Mouse (Mus musculus) liver, adult 2 months (tissue): ENCODE results near the gene Rps4x. TPM values are rescaled to one million over a fixed set of nuclear protein-coding genes. Genes with fewer than 3 reads are reported as not detected.

Source experiments
- DNase-seq: peaks from one replicate; pipeline ENCODE4 v3.0.0-alpha.2; 2011; ENCODE audit warnings: low read depth, low spot score; ENCODE audit errors: extremely low read depth
- H3K27ac ChIP-seq: fragments of 200-500 bp; replicated peaks from 2 replicates; pipeline ENCODE4 v1.5.1; 2012; ENCODE audit warnings: low read depth, mild to moderate bottlenecking, control low read depth, inconsistent platforms, low read length; ENCODE audit not compliant: insufficient read depth
- H3K27me3 ChIP-seq: fragments of 200-500 bp; 2 replicates; pipeline ENCODE4 v1.6.1; 2012; ENCODE audit warnings: mild to moderate bottlenecking, moderate library complexity, low read length, inconsistent platforms; ENCODE audit not compliant: control insufficient read depth, insufficient read depth
- H3K36me3 ChIP-seq: fragments of 200-500 bp; 2 replicates; pipeline ENCODE4 v1.6.1; 2012; ENCODE audit warnings: low read length, inconsistent platforms; ENCODE audit not compliant: control insufficient read depth, insufficient read depth
- H3K4me1 ChIP-seq: fragments of 200-500 bp; 2 replicates; pipeline ENCODE4 v1.6.1; 2011; ENCODE audit warnings: low read length; ENCODE audit not compliant: control insufficient read depth, insufficient read depth
- H3K4me3 ChIP-seq: fragments of 200-500 bp; 2 replicates; pipeline ENCODE4 v1.5.1; 2011; ENCODE audit warnings: low read depth, mild to moderate bottlenecking, control low read depth, low read length, moderate library complexity; ENCODE audit not compliant: insufficient read depth
- H3K79me2 ChIP-seq: fragments of 200-500 bp; 2 replicates; pipeline ENCODE4 v1.6.1; 2012; ENCODE audit warnings: inconsistent platforms, mild to moderate bottlenecking, low read length, moderate library complexity; ENCODE audit not compliant: control insufficient read depth, insufficient read depth
- H3K9ac ChIP-seq: fragments of 200-500 bp; 2 replicates; pipeline ENCODE4 v1.6.1; 2012; ENCODE audit warnings: low read depth, mild to moderate bottlenecking, control low read depth, inconsistent platforms, low read length
- CTCF ChIP-seq: fragments of 200-500 bp; IDR thresholded peaks from 2 replicates; pipeline ENCODE4 v1.5.1; 2011; ENCODE audit warnings: low read depth, low read length, control low read depth
- POLR2A ChIP-seq: fragments of 200-500 bp; IDR thresholded peaks from 2 replicates; pipeline ENCODE4 v1.6.1; 2011; ENCODE audit warnings: low read length, control low read depth; ENCODE audit not compliant: insufficient read depth; ENCODE audit errors: extremely low read depth
- WGBS: fragments of 180-500 bp; shearing (Covaris S2); methylation state at CpG from one replicate; pipeline ENCODE4 v1.1.7; 2018; 5-methylcytosine and 5-hydroxymethylcytosine counted together
- polyA plus RNA-seq: library from polyadenylated mRNA; depleted of rRNA; stranded (reverse); fragments of >200 nt; gene quantifications from 2 replicates; pipeline ENCODE4 v1.2.3, GENCODE M21; 2012
- total RNA-seq: library from RNA; depleted of rRNA; stranded (reverse); fragments of >200 nt; gene quantifications from 2 replicates; pipeline ENCODE4 v1.2.3, GENCODE M21; 2014

Rps4x gene
- total and polyA plus RNA-seq, 2 experiments: 189 to 619 TPM

DNA sequence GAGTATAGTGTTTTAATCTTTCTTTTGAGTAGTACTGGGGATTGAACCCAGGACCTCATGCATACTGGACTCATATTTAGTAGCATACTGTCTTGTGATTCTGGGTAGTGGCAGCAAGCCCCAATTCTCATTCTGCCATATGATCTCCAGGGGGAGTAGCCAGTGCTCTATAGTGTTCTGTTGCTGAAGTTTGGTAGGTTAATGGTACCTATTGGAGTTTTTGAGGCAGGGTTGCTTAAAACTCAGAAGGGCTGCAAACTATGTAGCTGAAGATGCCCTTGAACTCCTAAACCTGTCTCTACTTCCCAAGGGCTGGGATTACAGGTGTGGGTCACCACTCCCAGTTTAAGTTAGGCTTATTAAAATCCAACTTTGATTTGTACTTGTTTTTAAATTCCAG lies 6.6 kb downstream of the Rps4x start:
- Histone ChIP-seq H3K4me1 (no peaks in the 10 kb centered on the region), H3K36me3 (peaks cover 34% of the 10 kb centered on the region), H3K4me3 (no peak overlapping the region), H3K27me3 (no peaks in the 10 kb centered on the region), H3K27ac (no peak overlapping the region), H3K9ac (no peak overlapping the region), H3K79me2 (no peaks in the 10 kb centered on the region)
- no peak for DNase-seq
- TF ChIP-seq POLR2A: no peak
- no peak for TF ChIP-seq CTCF

DNA sequence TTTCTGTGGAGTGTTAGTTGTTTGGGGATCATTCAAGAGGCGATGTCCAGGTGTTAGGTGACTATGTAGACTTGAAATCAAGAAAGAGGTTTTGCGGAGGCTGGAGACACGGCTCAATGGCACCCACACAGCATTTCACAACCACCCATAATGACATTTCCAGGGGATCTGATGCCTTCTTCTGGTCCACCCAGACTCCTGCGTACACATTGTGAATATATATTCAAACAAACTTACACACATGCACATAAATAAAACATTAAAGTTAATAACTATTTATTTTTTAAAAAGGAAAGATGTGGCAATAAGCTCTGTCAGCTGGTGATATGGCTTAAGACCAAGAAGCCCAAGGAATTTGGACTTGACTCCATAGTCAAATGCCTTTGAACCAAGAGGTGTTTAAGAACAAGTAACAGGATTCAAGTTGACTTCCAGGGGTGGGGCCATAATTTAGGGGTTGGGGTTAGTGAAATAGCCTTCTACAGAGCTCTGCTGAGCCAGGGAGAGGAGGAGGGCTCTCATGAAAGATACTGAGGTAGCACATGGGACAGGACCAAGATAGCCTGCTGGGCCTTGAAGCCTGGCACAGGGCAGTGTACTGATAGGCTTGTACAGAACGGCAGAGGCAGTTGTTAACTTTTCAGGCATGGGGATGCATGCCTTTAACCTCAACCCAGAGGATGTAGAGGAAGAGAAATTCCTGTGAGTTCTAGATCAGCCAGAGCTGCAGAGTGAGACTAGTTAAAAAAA lies 13.5 kb downstream of the Rps4x start:
- H3K4me3 ChIP-seq: no peak overlapping the region
- H3K36me3 ChIP-seq: no peaks in the 10 kb centered on the region
- no peak for TF ChIP-seq CTCF
- TF ChIP-seq POLR2A: no peak
- H3K27me3 ChIP-seq: no peaks in the 10 kb centered on the region
- H3K27ac ChIP-seq: no peak overlapping the region
- peak; percentile 39 for DNase-seq
- no peaks in the 10 kb centered on the region for H3K79me2 ChIP-seq
- no peaks in the 10 kb centered on the region for H3K4me1 ChIP-seq
- 86% methylated on average over 5 of the region's 5 CpGs for WGBS
- H3K9ac ChIP-seq: no peak overlapping the region

DNA sequence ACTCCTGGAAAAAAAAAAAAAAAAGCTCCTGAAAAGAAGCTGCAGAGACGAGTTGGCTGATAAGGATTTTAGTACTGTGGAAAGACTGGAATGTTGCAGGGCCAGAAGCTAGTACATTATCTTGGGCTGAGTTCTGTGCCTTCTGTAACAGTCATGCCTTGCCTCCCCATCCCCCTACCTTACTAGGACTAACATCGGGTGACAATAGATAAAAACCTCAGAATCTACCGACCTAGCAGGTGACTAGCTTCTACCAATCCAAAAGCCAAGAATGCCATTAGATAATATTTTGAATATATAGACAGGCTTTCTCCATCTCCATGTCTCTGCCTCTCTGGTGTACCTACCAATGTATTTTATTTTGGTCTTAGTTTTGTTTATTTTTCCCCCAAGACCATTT lies 18.3 kb downstream of the Rps4x start:
- DNase-seq: no peak
- H3K27ac ChIP-seq: no peak overlapping the region
- no peaks in the 10 kb centered on the region for H3K4me1 ChIP-seq
- no peaks in the 10 kb centered on the region for H3K79me2 ChIP-seq
- no peak overlapping the region for H3K4me3 ChIP-seq
- H3K27me3 ChIP-seq: no peaks in the 10 kb centered on the region
- WGBS: 32% methylated on average over 3 of the region's 3 CpGs
- no peak for TF ChIP-seq CTCF
- no peak for TF ChIP-seq POLR2A
- no peak overlapping the region for H3K9ac ChIP-seq
- H3K36me3 ChIP-seq: no peaks in the 10 kb centered on the region

DNA sequence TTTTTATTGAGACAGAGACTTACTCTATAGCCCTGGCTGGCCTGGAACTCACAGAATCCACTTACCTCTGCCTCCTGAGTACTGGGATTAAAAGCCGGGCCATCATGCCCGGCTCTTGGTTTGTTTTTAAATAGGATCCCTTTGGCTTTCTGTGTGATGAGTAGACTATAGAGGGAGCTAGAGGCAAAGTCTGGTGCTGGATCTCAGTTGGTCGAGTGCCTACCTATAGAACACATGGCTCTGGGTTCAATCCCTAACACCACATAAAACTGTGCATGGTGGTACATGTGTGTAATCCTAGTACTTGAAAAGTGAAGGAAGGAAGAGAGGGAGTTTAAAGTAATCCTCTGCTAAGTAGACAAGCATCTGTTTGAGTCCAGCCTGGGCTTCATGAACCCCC lies 19.1 kb downstream of the Rps4x start:
- H3K27ac ChIP-seq: no peak overlapping the region

DNA sequence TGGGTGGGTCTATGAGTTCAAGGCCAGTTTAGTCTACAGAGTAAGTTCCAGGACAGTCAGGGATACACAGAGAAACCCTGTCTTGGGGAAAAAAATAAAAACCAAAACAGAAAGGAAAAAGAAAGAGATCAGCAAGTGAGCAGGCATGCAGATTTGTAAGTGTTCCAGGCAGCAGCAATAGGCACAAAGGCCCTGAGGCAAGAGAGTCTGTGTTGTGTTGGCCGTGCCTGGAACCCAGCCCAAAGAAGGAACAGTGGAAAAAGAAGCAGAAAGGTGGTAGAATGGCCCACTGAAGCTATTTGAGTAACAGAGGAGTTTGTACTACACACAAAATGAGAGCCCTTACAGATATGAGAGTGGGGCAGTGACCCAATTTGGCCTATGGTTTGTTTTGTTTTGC lies 19.5 kb downstream of the Rps4x start:
- Histone ChIP-seq H3K36me3 (no peaks in the 10 kb centered on the region), H3K9ac (no peak overlapping the region), H3K27ac (no peak overlapping the region), H3K4me1 (no peaks in the 10 kb centered on the region), H3K4me3 (no peak overlapping the region), H3K79me2 (no peaks in the 10 kb centered on the region), H3K27me3 (no peaks in the 10 kb centered on the region)
- WGBS: 82% methylated on average over 1 of the region's 1 CpGs
- no peak for DNase-seq
- no peak for TF ChIP-seq CTCF
- TF ChIP-seq POLR2A: no peak

More for the DNA sequence above, 19.1 kb downstream of the Rps4x start:
- H3K36me3 ChIP-seq: no peaks in the 10 kb centered on the region
- H3K9ac ChIP-seq: no peak overlapping the region
- TF ChIP-seq CTCF: no peak
- no peak for TF ChIP-seq POLR2A
- WGBS: 73% methylated on average over 3 of the region's 3 CpGs
- H3K27me3 ChIP-seq: no peaks in the 10 kb centered on the region
- no peak overlapping the region for H3K4me3 ChIP-seq
- H3K4me1 ChIP-seq: no peaks in the 10 kb centered on the region
- H3K79me2 ChIP-seq: no peaks in the 10 kb centered on the region
- DNase-seq: no peak

DNA sequence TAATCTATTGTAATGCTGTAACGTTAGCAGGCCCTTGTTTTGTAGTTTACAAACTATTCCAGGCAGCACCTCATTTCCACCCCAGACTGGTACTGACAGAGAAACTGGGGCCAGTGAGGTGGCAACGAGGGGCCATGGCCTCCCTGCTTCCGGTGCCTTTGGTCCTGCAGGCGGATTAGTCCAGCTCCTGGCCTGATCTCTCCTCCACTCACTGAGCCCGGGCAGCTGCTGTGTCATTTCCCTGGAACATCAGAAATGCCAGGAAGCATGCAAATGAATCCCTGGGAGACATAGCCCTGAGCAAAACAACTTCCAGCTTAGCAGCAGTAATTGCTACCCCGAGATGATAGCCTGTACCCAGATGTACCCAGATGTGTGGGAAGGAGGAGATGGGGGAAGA lies 22.2 kb downstream of the Rps4x start:
- H3K9ac ChIP-seq: no peak overlapping the region
- no peak overlapping the region for H3K4me3 ChIP-seq
- no peaks in the 10 kb centered on the region for H3K27me3 ChIP-seq
- DNase-seq: no peak
- H3K36me3 ChIP-seq: no peaks in the 10 kb centered on the region
- H3K4me1 ChIP-seq: no peaks in the 10 kb centered on the region
- TF ChIP-seq CTCF: no peak
- no peak for TF ChIP-seq POLR2A
- no peak overlapping the region for H3K27ac ChIP-seq
- H3K79me2 ChIP-seq: no peaks in the 10 kb centered on the region
- 66% methylated on average over 6 of the region's 6 CpGs for WGBS
